Mouse (Mus musculus) kidney, postnatal 10 days (tissue): ENCODE data around the gene Lin52.
A peak's percentile ranks its signal among the peaks of the same experiment; 100 is the strongest.

ENCODE experiments used
- DNase-seq: peaks from one replicate; pipeline ENCODE4 v3.0.0; 2021; ENCODE audit warnings: mixed read lengths

Lin52 gene

DNA sequence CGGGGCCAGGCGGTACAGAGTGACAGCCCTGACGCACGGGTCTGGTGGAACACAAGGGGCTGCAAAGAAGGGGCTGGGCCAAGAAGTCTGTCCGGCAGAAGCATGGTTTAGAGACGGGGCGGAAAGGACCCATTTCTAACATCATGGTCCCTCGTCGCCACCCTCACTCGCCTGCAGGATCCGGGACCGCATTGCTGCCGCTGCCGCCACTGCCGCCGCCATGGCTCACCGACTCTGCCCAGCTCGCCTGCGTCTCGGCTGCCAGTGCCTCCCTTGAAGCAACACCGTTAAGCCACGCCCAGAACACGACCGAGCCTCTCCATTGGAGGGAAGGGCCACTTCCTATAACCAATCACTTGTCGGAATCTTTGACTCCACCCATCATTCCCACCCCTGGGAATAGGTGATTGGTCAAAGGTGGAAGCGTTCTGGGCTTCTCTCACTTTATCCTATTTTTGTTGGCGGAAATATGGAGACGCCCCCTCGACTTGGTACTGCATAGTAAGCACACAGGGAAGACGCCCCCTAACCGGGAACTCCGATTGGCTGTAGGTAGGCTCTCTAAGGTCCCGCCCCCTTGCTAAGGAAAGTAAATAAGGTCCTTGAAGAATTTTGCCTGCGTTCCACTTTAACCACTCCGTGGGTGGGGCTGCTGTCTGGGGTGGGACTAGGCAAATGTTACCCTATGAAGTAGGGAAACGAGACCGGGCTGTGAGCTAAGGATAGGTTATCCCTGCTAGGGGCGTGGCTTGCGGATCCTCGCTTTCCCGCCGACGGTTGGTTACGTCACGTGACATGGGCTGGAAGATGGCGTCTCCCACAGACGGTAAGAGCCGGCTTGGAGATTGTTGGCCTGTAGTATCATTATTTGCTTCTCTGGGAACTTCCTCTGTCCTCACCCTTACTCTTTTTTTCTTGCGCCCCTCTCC, at the start of gene Lin52, which contains the start of gene Aldh6a1:
Lin52 (plus strand) TSS at position 705 of the 929 bp plus-strand sequence.
Aldh6a1 (minus strand) TSS at position 287 of the 929 bp plus-strand sequence.
- DNase-seq, result peak; percentile 98

DNA sequence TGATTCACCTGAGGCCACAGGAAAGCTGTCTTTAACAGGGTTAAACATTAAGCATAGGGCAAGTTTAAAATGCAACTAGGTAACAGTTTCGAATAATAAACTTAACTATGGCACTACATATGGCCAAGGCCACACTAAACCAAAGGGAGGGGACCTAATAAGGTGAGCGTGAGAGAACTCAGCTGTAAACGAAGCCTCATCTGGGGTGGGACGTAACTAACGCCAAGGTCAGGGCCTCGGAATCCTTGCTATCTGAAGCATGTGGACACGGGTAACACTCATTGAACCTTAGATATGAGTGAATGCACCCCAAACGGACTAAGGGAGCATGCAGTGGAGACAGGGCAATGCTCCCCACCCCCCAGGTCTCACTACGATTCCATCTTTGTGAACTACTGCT, 48.3 kb upstream of the Lin52 start:
- DNase-seq, result peak; percentile 28

DNA sequence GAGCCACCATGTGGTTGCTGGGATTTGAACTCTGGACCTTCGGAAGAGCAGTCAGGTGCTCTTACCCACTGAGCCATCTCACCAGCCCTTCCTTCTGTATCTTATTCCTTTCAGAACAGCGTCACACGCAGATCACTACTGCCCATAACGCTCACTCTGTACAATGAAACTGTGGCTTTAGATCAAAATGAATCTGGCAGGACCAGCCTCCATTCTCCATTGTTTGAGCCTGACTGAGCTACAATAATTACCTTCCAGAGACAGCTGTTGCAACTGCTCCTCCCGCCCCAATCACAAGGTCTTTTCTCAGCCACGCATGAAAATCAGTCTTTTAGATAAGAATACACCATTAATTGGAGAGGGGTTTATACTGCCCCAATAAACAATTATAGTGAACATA, 46.7 kb upstream of the Lin52 start:
- DNase-seq, result no peak

DNA sequence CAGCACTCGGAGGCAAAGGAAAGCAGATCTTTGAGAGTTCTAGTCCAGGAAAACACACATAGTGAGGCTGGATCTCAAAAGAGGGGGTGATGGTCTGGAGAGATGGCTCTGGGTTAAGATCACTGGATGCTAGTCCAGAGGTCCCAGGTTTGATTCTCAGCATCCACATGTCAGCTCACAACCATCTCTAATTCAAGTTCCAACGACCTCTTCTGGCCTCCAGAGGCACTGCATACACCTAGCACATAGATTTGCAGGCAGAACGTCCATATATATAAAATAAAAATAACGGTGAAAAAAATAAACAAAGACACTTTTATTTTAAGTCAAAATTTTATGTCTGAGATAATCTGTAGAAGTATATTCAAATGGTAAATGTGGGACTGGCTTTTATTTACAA, 44.0 kb upstream of the Lin52 start:
- DNase-seq, result no peak

DNA sequence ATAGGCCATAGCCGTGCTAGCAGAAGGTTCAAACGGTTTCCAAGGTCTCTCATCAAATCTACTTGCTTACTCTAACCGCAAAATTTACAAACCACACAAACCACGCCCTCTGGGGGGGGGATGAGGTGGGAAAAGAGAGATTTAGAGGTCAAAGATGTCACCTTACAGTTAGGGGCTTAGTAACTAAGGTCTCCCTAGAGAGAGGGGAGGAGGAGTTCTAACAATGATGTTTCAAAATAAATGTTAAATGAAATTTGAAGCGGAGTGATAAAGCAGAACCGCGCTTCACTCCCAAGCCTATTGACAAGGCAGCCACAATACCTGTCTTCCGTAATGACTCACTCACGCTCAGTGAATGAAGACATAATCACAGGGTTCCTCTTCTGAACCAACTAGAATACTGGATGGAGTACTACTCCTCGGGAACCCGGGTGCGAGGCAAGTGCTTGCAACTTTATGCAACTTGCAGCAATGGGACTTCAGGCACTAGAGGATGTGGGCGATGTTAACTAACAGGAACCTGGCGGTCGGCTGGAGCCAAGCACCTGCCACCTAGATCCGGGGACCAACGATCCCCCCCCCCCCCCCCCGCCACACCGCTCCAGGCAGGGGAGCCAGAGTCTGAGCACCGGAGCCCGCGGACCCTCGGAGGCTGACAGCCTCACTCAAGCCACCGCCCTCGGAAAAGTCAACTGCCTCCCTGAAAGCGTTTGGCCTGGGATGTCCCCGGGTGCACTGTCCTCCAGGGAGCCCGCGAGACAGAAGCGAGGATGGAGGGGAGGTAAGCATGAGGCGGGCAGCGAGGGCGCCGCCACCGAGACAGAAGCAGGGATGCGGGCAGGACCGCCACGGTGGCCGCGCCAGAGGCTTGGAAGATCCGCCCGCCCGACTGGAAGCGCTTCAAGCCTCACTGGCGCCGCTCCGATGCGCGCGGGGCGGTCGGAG, 43.1 kb upstream of the Lin52 start:
- DNase-seq, result no peak

DNA sequence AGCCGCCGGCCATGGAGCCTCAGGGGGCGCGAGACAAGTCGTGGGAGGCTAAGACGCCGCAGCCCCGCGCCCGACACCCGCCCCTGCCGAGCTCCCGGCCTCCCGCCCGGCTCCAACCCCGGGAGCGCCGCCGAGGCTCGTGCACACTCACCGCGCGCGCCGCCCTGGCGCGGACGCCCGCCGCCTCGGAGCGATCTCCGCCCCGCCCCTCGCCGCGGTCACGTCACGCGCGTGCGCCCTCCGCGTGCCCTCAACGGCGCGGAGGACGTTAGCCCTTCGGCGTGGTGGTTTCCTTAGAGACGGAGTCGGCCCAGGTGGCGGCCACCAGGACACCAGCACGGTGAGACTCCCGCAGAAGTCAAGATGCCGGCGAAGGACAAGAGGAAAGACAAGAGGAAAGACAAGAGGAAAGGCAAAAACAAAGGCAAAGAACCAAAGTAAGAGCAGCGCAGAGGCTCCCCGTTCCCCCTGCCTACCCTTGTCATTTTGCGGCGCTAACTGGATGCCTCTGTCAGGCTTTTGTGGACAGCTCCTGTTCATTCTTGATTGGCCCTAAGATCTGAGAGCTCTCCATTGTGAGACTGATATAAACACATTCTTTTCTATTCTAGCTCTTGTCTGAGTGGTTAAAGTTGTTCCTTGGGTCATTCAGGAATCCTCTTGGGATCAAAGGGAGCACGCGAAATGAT, 42.3 kb upstream of the Lin52 start, which contains the start of the genes Entpd5 and Bbof1:
Entpd5 (minus strand) TSS at position 211 of the 689 bp plus-strand sequence.
Bbof1 (plus strand) TSS at position 253 of the 689 bp plus-strand sequence.
- DNase-seq, result peak; percentile 94

DNA sequence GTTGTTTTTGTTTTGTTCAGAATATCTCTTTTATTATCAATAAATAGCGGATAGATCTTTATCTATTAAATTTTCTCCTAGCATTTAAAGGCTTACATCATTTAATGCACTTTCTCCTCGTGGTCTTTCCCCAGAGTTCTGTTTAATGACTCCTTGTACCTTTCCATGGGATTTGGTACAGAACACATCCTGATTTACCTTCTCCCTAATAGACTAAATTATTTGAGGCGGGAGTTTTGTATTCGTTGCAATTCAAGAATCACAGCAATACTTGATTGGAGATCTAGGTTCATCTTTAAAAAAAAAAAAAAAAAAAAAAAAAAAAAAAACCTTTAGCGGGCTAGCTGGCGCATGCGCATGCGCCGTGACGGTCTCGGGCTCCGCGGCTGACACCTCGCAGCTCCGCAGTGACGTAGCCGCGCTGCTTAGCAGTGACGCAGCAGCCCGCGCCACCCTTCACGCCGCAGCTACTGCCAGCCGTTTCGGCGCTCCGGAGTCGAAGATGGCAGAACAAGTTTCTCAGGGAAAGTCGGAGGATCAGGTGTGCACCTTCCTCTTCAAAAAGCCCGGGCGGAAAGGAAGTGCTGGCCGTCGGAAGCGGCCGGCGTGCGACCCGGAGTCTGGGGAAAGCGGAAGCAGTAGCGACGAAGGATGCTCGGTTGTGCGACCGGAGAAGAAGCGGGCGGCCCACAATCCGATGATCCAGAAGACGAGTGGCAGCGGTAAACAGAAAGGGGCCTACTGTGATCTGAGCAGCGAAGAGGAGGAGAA, 34.2 kb upstream of the Lin52 start, which contains the start of gene Rnf113a2:
Rnf113a2 (plus strand) TSS at position 363 of the 771 bp plus-strand sequence.
- peak; percentile 93 for DNase-seq

DNA sequence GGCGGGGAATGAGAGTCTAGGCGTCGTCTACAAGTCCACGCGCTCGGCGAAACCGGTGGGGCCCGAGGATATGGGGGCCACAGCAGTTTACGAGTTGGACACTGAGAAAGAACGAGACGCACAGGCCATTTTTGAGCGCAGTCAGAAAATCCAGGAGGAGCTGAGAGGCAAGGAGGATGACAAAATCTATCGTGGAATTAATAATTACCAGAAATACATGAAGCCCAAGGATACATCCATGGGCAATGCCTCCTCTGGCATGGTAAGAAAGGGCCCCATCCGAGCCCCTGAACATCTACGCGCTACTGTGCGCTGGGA, 33.7 kb upstream of the Lin52 start:
- no peak for DNase-seq

DNA sequence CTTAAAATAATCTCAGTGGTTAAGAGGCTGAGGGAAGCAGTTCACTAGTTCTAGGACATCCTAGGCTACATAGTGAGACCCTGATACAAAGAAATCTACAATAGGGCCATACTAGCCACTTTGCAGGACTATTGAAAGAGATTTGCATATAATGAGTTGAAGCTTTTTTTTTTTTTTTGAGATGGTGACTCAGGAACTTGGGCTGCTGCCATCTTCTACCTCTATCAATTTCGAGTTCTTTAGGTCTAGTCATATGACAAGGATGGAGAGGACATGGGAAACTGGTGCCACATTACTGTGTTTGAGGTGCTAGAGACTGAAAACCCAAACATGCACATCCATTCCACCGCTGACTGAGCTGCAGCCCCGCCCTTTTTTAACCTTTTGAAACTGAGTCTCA, 27.2 kb upstream of the Lin52 start:
- DNase-seq, result no peak

DNA sequence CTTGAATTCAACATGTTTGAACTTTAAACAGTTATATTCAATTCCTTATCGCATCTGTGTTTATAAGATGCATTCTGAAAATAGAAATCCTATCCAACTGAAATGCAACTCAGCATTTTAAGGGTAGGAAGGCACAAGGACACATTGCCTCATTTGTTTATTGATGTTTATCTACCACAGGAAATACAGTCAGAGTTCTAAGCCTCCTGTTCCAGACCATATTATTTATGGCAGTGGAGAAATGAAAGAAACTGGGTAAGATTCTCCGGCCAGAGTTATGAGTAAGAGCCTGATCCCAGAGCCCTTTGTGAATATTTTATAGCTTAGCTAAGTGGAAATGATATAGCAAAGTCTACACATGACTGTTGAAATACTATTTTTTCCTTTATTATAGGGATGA, 21.4 kb upstream of the Lin52 start:
- no peak for DNase-seq

DNA sequence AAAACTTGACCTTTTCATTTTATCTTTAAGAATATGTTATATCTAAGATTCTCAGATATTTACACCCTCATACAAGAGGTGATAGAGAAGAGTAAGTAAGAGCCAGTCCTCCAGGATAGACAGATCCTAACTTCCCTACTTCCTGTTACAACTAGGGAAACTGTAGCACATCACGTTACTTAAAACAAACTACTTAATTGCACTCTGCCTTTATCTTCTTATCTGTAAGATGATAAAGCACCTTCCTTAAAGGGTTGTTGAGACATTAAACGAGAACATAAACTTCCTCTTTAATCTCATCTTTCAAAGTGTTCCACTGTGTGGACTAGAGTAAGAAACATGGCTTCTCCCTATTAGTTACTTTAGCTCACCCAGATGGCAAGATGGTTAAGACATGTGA, 12.5 kb upstream of the Lin52 start:
- no peak for DNase-seq

DNA sequence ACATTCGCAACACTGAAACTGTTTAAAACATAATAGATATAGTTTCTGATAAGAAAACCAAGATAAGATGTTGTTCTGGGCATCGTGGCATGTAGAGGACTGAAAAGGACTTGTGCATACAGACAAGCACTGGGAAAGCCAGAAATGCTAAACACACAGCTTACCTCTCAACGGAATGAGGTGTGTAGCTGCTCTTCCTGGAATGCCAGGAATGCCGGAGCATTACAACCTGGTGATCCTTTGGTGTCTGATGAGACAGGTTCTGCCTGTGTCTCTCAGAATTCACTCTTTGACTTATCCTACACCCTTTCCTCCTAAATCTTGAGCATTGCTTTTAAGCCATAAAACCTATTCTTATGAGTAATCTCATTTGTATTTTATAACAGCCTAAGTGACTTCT, 8.7 kb upstream of the Lin52 start:
- no peak for DNase-seq

DNA sequence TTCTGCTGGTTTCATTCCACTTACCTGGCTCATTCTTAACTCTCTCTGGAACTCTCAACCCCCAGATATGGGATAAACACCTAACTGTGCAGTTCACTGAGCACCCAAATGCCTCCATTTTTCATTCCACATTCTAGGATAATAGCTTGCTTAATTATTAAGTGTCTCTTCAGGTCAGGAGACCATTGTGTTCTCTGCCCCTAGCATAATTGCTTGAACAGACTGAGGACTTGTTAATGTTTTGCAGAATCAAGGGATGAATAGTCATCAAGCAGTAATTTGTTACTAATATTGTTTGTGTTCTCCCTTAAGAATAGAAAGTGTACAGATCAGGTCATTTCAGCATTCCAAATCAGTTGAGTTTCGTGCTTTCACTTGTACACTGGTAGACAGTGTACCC, 3.8 kb upstream of the Lin52 start:
- DNase-seq, result no peak

DNA sequence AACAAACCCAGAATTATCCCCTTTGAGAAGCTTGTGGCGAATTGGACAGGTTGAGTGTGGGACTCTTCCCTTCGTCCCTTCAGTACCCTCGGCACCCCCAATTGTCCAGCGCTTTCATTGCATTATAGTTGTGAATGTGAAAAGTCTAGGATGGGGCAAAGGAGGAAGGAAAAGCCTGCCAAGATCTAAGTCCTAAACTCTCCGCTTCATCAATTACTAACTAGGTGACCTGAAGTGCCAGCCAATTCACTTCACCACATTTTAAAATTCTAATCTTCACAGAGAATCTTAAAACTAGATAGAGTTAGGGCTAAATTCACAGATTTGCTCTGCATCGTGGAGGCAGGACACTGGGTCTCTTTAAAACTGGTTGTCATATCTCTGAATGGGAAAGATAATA, 3.0 kb upstream of the Lin52 start:
- DNase-seq, result no peak

DNA sequence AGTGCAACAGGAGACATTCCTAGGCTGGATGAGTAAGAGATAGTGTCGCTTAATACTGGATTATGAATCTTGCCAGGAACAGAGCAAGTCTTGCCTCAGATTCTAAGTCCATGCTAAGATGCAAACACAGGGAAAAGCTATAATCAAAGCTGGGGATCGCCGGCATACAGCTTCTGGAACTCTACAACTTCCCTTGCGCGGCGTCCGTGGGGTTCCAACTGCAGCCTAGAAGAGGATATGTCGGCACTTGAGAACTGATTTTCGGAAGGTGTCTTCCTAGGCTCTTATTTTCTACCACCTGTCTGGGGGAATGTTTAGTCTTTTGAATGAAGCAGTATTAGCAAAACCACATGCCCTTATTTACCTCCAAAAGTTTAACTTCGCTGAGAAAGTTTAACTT, 1.3 kb upstream of the Lin52 start:
- peak; percentile 18 for DNase-seq

DNA sequence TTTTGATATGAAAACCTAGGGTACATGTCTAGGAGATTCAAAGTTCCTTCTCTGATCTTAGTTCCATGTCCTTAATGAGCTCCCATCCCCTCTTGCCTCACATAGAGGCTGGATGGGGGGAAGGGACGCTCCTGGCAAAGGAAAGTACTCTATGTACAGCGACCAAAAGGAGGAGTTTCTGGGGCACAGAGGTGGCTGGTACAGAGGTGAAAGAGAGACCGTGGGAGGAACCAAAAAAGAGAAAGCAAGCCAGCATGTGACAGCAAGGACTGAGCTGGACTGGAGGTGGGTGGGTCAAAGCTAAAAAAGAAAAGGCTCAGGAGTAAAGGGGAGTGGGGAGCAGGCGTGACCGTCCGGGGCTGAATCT, 888 bp upstream of the Lin52 start:
- DNase-seq, result peak; percentile 61

DNA sequence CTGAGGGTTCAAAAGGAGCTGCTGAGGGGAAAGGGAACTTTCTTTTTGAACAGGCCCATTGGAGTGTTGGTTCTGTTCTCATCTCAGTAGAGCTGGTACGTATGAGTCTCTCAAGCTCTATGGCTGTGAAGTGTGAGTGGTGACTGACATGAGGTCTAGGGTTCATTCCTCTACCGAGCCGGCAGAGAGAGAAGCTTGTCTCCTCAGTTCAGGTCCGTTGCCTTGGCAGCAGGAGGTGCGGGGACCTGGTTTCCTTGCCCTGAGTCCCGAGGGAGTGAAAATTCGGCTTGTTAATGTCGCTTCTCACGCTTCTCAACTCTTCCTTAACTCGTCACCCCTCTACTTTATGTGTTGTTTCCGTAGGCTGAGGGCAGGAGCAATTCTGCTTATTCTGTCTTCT, 579 bp downstream of the Lin52 start:
- DNase-seq, result peak; percentile 17

DNA sequence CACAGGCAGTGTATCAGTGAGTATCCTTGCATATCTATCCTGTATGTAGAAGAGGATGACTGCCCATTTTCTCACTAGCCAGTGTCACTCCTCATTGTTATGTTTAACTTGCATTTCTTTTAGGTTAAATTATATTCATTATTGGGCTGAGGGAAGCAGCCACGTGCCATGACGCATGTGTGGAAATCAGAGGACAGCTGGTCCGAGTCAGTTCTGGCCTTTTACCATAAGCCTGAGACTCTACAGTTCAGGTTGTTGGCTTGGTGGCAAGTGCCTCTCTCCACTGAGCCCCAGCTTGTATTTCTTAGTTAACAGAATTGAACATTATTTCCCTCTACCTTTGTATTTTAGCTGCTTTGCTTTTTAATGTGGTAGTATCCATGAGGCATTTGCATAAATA, 5.7 kb downstream of the Lin52 start:
- no peak for DNase-seq

DNA sequence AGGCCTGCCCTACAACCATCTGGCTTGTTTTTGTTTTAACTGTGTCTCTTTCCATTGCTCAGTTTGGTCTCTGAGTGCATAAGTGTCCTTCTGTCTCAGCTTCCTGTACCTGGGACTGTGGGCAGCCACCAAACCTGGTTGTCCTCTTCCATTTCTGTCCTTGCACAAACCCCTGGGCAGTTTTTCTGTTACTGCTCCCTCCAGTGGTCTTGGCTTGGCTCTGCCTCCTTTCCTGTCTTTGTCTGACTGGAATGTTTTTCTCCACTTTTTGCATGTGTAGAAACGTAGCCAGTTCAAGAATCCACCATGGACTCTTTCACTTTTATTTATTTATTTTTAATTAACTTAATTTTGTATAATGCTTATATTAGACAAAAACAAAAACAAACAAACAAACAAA, 8.6 kb downstream of the Lin52 start:
- DNase-seq, result peak; percentile 16

DNA sequence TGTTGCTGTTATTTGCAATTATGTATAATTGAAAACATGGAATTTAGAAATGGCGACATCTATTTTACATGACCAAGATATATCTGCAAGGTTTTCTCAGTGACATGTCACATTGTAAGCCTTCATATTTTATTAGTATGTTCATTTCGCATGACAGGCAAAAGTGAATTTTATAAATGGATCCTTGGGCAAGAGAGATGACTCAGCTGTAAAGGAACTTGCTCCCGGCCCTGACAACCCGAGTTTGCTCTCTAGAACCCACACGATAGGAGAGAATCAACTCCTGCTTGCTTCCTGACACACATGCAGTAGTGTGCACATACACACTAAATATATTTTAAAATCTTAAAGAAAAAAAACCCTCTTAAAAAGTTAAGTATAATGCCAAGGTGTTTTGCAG, 10.2 kb downstream of the Lin52 start:
- DNase-seq, result no peak

DNA sequence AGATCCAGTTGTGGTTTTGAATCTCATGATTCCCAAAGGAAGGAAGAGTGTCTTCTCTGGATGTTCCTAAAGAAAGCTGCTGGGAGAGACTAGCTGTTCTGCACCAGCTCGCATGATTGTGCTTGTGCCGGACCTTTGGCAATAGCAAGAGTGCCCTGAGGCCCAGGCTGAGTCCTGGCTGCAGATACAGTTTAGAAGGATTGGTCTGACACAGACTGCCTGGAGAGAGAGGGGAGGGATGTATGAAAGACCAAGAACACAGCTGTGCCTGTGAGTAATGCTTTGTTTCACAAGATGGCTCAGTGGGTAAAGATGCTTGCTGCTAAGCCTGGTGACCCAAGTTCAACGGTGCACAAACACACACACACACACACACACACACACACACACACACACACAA, 11.6 kb downstream of the Lin52 start:
- no peak for DNase-seq

DNA sequence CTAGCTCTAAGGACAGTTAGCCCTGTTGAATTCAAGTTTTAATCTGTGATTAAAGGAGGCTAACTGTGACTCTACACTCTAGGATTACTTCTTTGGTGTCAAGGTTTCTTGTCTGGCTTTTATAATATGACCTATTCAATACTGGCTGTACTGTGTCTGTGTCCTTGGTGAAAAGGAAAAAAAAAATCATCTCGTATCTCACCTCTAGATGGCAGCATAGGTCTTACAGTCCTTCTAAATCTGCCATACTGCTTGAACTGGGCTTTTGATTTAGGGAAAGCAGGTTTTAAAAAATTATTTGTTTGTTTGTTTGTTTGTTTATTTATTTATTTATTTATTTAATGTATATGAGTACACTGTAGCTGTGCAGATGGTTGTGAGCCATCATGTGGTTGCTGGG, 17.5 kb downstream of the Lin52 start:
- no peak for DNase-seq
